Mouse (Mus musculus) intestine, embryonic 16.5 days (tissue): ENCODE results near the gene Srgap3. TPM values are rescaled to one million over a fixed set of nuclear protein-coding genes. Genes with fewer than 3 reads are reported as not detected.
A peak's percentile ranks its signal among the peaks of the same experiment; 100 is the strongest.

Source experiments
- ATAC-seq: fragments of 200-750 bp; cut with Nextera tagmentation; 2 replicates; pipeline ENCODE4 v1.8.0; 2017; ENCODE audit warnings: moderate TSS enrichment, moderate library complexity
- H3K27ac ChIP-seq: fragments of 300-500 bp; sonication (generic); 2 replicates; pipeline ENCODE4 v1.5.1; 2014; ENCODE audit warnings: mild to moderate bottlenecking, low read length
- H3K27me3 ChIP-seq: fragments of 300-500 bp; sonication (generic); replicated peaks from 2 replicates; pipeline ENCODE4 v1.6.1; 2014; ENCODE audit warnings: low read length, control low read depth, mixed read lengths; ENCODE audit not compliant: control insufficient read depth, insufficient read depth
- H3K36me3 ChIP-seq: fragments of 300-500 bp; sonication (generic); 2 replicates; pipeline ENCODE4 v1.6.1; 2014; ENCODE audit warnings: low read length, control low read depth; ENCODE audit not compliant: control insufficient read depth, insufficient read depth
- H3K4me1 ChIP-seq: fragments of 300-500 bp; sonication (generic); 2 replicates; pipeline ENCODE4 v1.6.1; 2014; ENCODE audit warnings: low read length, control low read depth, mixed read lengths; ENCODE audit not compliant: control insufficient read depth, insufficient read depth
- H3K4me2 ChIP-seq: fragments of 300-500 bp; sonication (generic); 2 replicates; pipeline ENCODE4 v1.6.1; 2014; ENCODE audit warnings: low read depth, low read length, control low read depth
- H3K4me3 ChIP-seq: fragments of 300-500 bp; sonication (generic); 2 replicates; pipeline ENCODE4 v1.5.1; 2014; ENCODE audit warnings: mild to moderate bottlenecking, low read length
- H3K9ac ChIP-seq: fragments of 300-500 bp; sonication (generic); 2 replicates; pipeline ENCODE4 v1.6.1; 2014; ENCODE audit warnings: low read depth, low read length
- H3K9me3 ChIP-seq: fragments of 300-500 bp; sonication (generic); 2 replicates; pipeline ENCODE4 v1.6.1; 2016; ENCODE audit warnings: low read length, control low read depth; ENCODE audit not compliant: control insufficient read depth
- WGBS: fragments of 180-500 bp; shearing (Covaris S2); extraction: QIAGEN DNeasy Blood & Tissue Kit; methylation state at CpG from one replicate; pipeline ENCODE4 v1.1.7; 2014; 5-methylcytosine and 5-hydroxymethylcytosine counted together
- polyA plus RNA-seq: library from polyadenylated mRNA; unstranded; fragments of >200 nt; fragmentation: Nextera tagmentation; extraction: Ambion mirVana; gene quantifications from 2 replicates; pipeline ENCODE4 v1.2.1, GENCODE M21; 2015

Gene Srgap3
- polyA plus RNA-seq, 1 experiment from 2014 or later: 3.5 TPM

- ATAC-seq: peak; percentile 26; the same call in 1 of the 2 replicates
- no peak overlapping the region for H3K27ac ChIP-seq
- H3K4me3 ChIP-seq: no peak overlapping the region
- no peaks in the 10 kb centered on the region for H3K9me3 ChIP-seq
- H3K4me2 ChIP-seq: no peak overlapping the region
- H3K4me1 ChIP-seq: peaks cover 10% of the 10 kb centered on the region
- WGBS: 31% methylated on average over 4 of the region's 4 CpGs
- no peaks in the 10 kb centered on the region for H3K27me3 ChIP-seq
- no peaks in the 10 kb centered on the region for H3K36me3 ChIP-seq
- H3K9ac ChIP-seq: no peak overlapping the region
These were observed 188.5 kb downstream of the Srgap3 start for GRCm38 (mm10) chr6:112758541-112758940.

GRCm38 (mm10) chr6:112756866-112757265 is 190.2 kb downstream of the Srgap3 start:
- Histone ChIP-seq H3K4me2 (no peak overlapping the region), H3K9ac (no peak overlapping the region), H3K27me3 (no peaks in the 10 kb centered on the region), H3K4me3 (no peak overlapping the region), H3K27ac (no peak overlapping the region), H3K4me1 (peaks cover 10% of the 10 kb centered on the region), H3K9me3 (no peaks in the 10 kb centered on the region), H3K36me3 (0 out of 2 replicates have a peak, but pooled peaks cover 3% of the 10 kb centered on the region)
- no peak for ATAC-seq
- 75% methylated on average over 4 of the region's 4 CpGs for WGBS

GRCm38 (mm10) chr6:112754994-112755393 is 192.1 kb downstream of the Srgap3 start:
- Histone ChIP-seq H3K27ac (no peak overlapping the region), H3K4me1 (peaks cover 8% of the 10 kb centered on the region), H3K36me3 (0 out of 2 replicates have a peak, but pooled peaks cover 3% of the 10 kb centered on the region), H3K4me3 (no peak overlapping the region), H3K9ac (no peak overlapping the region), H3K27me3 (no peaks in the 10 kb centered on the region), H3K9me3 (no peaks in the 10 kb centered on the region), H3K4me2 (no peak overlapping the region)
- ATAC-seq: no peak
- WGBS: 92% methylated on average over 6 of the region's 6 CpGs

GRCm38 (mm10) chr6:112752517-112752916 is 194.5 kb downstream of the Srgap3 start:
- H3K4me1 ChIP-seq: no peaks in the 10 kb centered on the region
- H3K27ac ChIP-seq: no peak overlapping the region
- no peak overlapping the region for H3K9ac ChIP-seq
- no peaks in the 10 kb centered on the region for H3K9me3 ChIP-seq
- no peak overlapping the region for H3K4me2 ChIP-seq
- no peak overlapping the region for H3K4me3 ChIP-seq
- H3K27me3 ChIP-seq: no peaks in the 10 kb centered on the region
- ATAC-seq: no peak
- 75% methylated on average over 3 of the region's 3 CpGs for WGBS
- H3K36me3 ChIP-seq: 0 out of 2 replicates have a peak, but pooled peaks cover 3% of the 10 kb centered on the region

DNA sequence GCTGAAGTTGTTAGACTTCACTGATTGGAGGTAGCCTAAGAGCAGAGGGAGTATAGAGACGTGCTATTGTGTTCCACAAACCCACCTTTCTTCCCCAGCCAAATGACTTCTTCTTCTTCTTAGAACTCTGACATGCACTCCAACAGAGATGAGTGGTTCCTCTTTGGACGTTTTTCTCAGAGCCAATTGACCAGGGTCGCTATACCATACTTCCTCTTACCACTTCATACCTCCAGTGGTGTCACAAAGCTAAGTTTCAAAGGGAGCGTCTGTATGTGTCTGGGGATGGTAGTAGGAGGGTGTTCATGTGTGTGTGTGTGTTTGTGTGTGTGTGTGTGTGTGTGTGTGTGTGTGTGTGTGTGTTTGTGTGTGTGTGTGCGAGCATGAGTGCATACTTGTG is 195.1 kb downstream of the Srgap3 start:
- Histone ChIP-seq H3K4me3 (no peak overlapping the region), H3K4me1 (no peaks in the 10 kb centered on the region), H3K9me3 (no peaks in the 10 kb centered on the region), H3K36me3 (0 out of 2 replicates have a peak, but pooled peaks cover 3% of the 10 kb centered on the region), H3K27me3 (no peaks in the 10 kb centered on the region), H3K9ac (no peak overlapping the region), H3K4me2 (no peak overlapping the region), H3K27ac (no peak overlapping the region)
- no peak for ATAC-seq
- 77% methylated on average over 5 of the region's 5 CpGs for WGBS

DNA sequence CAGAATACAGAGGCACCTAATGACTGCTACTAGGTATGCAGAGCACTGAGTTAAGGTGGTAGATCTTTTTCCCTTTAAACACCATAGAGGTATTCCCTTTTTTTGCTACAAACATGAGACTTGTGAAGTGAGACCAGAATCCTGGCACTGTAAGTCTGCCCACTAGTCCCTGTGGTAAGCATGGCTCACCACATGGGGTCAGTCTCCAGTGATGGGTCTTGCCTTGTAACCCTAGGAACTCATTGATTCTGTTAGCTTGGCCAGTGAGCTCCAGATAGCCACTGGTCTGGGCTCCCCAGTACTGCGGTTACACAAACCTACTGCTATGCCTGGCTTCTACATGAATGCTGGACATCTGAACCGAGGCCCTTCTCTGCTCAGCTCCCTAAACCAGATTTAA is 204.8 kb downstream of the Srgap3 start:
- Histone ChIP-seq H3K9ac (no peak overlapping the region), H3K4me2 (no peak overlapping the region), H3K27me3 (no peaks in the 10 kb centered on the region), H3K27ac (no peak overlapping the region), H3K9me3 (no peaks in the 10 kb centered on the region), H3K4me1 (no peaks in the 10 kb centered on the region), H3K4me3 (no peak overlapping the region), H3K36me3 (no peaks in the 10 kb centered on the region)
- WGBS: 88% methylated on average over 2 of the region's 2 CpGs
- ATAC-seq: no peak

GRCm38 (mm10) chr6:112741766-112742165 is 205.3 kb downstream of the Srgap3 start:
- no peaks in the 10 kb centered on the region for H3K4me1 ChIP-seq
- 92% methylated on average over 5 of the region's 5 CpGs for WGBS
- no peaks in the 10 kb centered on the region for H3K9me3 ChIP-seq
- H3K9ac ChIP-seq: no peak overlapping the region
- H3K27ac ChIP-seq: no peak overlapping the region
- H3K4me3 ChIP-seq: no peak overlapping the region
- ATAC-seq: no peak
- no peaks in the 10 kb centered on the region for H3K27me3 ChIP-seq
- no peaks in the 10 kb centered on the region for H3K36me3 ChIP-seq
- H3K4me2 ChIP-seq: no peak overlapping the region

DNA sequence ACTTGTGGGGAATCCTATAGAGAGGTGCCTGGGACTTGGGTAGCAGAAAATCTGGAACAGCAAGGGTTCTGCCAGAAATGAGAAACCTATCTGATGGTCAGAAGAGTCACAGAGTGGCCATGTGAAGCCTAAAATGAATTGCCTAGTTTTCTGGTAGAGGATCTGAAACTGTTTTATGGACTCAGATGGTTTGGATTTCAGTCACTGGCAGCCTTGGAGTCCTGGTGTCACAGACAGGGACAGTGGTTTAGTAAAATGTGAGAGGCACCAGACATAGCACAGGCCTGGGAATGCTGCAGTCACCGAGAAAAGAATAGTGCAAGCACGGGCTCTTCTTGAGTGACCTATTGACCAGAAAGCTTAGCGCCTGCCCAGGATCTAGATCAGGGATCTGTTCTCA is 207.4 kb downstream of the Srgap3 start:
- no peak for ATAC-seq
- H3K4me2 ChIP-seq: no peak overlapping the region
- H3K36me3 ChIP-seq: peaks cover 3% of the 10 kb centered on the region; the same call in 1 of the 2 replicates
- no peak overlapping the region for H3K9ac ChIP-seq
- no peak overlapping the region for H3K4me3 ChIP-seq
- H3K4me1 ChIP-seq: no peaks in the 10 kb centered on the region
- H3K27ac ChIP-seq: no peak overlapping the region
- no peaks in the 10 kb centered on the region for H3K27me3 ChIP-seq
- no peaks in the 10 kb centered on the region for H3K9me3 ChIP-seq
- whole genome bisulfite sequencing: 88% methylated on average over 3 of the region's 3 CpGs

GRCm38 (mm10) chr6:112738924-112739323 is 208.1 kb downstream of the Srgap3 start:
- ATAC-seq: no peak
- Histone ChIP-seq H3K27ac (no peak overlapping the region), H3K4me2 (no peak overlapping the region), H3K4me3 (no peak overlapping the region), H3K36me3 (peaks cover 3% of the 10 kb centered on the region; the same call in 1 of the 2 replicates), H3K9ac (no peak overlapping the region), H3K27me3 (no peaks in the 10 kb centered on the region), H3K4me1 (no peaks in the 10 kb centered on the region), H3K9me3 (no peaks in the 10 kb centered on the region)
- 93% methylated on average over 6 of the region's 6 CpGs for WGBS

DNA sequence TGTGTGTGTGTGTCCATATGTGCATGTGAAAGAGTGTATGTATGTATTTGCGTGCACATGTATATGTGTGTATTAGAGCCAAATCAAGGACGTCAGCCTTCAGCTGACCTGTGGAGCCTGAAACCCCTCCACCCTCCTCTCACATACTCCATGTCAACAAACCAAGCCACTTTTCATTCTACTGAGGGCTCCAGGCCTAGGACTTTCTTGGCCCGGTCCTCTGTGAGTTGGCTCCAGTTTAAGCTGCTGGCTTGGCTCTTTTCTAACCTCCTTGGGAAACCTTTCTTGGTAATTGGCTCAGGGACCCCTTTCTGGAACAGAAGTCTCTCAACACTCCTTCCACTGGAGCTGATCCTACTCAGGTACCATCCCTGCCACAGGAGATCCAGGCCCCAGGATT is 210.6 kb downstream of the Srgap3 start:
- Histone ChIP-seq H3K4me3 (no peak overlapping the region), H3K4me1 (no peaks in the 10 kb centered on the region), H3K27me3 (no peaks in the 10 kb centered on the region), H3K4me2 (no peak overlapping the region), H3K27ac (no peak overlapping the region), H3K36me3 (peaks cover 3% of the 10 kb centered on the region; the same call in 1 of the 2 replicates), H3K9ac (no peak overlapping the region), H3K9me3 (0 out of 2 replicates have a peak, but pooled peaks cover 3% of the 10 kb centered on the region)
- ATAC-seq: no peak
- 84% methylated on average over 3 of the region's 3 CpGs for WGBS
